Mouse (Mus musculus) monocyte, adult 2 months (primary cell): ENCODE measurements at regions not wholly inside any gene's neighbourhood (a gene's known extent, or its start where the extent isn't known, plus 50 kb on each side); places are given as distances from the start of the nearest gene placed in this dataset.

Experiments
- DNase-seq, 2 experiments: peaks; one replicate each; pipeline ENCODE4 v3.0.0; 2022; ENCODE audit warnings: low spot score in 2 of 2, low read depth in 1 of 2

DNA sequence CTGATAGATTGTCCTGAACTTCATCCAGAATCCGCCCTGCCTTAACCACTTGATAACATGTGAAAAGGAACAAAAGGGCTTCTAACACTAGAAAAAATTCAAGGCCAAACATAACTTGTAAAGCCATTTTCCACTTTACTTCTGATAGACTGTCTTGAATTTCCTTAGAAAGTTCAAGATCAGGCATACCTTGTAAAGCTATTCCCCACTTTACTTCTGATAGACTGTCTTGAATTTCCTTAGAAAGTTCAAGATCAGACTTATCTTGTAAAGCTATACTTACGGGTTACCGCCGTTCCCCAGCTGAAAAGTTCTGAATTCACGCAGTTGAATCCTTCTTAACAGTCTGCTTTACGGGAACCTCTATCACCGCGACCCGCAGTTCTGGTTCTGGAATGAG is 108.4 kb downstream of the Gm21913 start:
- DNase-seq = peak in 1 of 2 experiments; percentile 3
